Mouse (Mus musculus) ES-Bruce4 (cell line): Measurements from ENCODE around the gene Cyp27a1.

Source experiments
- EP300 ChIP-seq: IDR thresholded peaks from 2 replicates; pipeline ENCODE4 v1.6.1; 2011; ENCODE audit warnings: low read depth, low read length; ENCODE audit not compliant: insufficient read depth
- POLR2A ChIP-seq: IDR thresholded peaks from one replicate; pipeline ENCODE4 v1.8.1; 2011; ENCODE audit warnings: low read length; ENCODE audit not compliant: insufficient read depth

DNA sequence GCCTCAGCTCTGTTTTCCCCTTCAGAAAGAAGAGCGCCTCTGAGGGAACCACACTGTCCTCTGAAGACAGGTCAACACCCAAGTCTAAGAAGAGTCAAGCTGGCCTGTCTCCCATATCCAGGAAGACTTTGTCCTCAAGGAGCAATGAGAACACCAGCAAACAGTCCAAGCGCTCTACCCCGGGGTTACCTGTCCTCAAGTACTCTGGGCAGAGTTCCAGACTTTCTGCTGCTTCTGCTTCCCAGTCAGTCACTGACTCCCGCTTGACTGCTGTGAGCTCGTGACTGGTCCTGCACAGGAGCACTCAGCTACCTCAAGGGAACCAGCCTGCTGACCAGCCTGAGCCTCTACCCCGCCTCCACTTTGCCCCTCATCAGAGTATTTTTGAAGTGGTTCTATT lies 16.0 kb upstream of the Cyp27a1 start:
- TF ChIP-seq EP300 (no peak), POLR2A (no peak)
